Mouse (Mus musculus) thymus, adult 18-20 months (tissue): Measurements from ENCODE around the gene Mpz.

Experiments used
- DNase-seq, 2 experiments: peaks; one replicate each; pipeline ENCODE4 v3.0.0; 2022; ENCODE audit warnings: mixed read lengths in 2 of 2

Gene Mpz

DNA sequence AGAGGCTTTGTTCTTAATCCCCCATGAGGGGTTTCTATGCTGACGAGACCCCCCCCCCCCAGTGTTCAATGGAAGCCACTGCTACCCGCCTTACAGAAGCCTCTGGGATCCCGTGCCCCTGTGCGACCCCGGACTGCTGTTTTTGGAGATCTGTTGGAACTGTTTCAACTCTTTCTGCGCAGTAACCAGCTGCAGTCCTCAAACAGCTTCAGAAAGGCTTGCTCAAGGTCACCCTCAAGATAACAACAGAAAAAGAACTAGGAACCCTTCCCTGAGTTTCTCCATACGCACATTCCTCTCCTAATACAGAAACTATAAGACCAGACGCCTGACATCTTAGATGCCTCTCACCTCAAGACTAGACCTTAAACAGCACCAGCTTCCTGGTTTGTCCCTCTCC lies 38.5 kb downstream of the Mpz start:
- no peak for DNase-seq

- DNase-seq, result no peak
These were observed 39.1 kb downstream of the Mpz start for GRCm38 (mm10) chr1:171189476-171190114.

- DNase-seq, result no peak
These were observed 40.3 kb downstream of the Mpz start for GRCm38 (mm10) chr1:171190832-171191231.

DNA sequence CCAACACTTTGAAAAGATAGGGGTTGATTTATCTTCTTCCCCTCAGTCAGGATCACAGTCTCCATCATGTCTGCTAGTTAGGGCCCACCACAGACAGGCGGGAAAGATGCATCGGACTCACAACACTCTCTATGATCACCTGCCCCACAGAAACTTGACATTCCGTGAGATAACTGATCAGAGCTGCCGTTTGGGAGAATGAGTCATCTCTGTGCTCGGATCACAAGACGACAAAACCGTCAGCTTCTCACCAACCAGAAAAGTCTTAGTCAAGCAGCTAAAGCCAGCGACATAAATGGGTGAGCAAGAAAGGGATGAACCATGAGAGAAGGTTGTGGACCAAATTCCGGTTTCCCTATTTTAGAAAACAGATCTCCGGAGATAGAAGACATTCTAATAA lies 41.8 kb downstream of the Mpz start:
- no peak for DNase-seq

DNA sequence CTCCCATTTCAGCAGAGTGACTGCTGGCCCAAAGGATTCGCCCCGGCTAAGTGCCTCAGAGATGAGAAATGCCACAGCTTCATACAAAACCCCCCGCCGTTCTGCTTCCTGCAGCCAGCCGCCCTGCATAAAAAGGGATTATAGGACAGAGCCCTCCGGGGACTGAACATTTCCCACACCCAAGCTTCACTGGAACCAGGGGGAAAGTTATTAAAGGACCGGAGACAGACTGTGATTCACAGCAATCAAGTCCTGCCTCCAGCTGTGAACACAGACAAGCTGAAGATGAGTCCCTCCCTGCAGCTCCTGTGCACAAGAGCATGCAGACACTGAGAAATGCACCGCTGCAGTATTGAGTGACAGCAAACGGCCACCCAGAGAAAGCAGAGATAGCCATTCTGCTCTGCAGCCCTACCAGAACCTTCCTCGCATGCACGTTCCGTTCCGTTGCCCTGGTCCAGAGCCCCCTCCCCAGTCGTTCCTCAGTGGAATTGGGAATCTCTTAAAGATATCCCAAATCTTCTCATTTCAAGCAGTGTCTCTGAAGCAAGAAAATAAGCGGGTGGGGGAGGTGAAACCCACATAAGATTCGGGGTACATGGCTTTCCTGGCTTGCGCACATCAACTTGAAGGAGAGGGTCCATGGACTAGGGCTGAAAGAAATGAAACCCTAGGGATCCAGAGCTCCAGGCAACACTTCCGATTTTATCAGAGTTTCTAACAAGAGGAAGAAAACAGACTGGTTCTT lies 42.8 kb downstream of the Mpz start:
- no peak for DNase-seq

- no peak for DNase-seq
These were observed 43.7 kb downstream of the Mpz start for GRCm38 (mm10) chr1:171193911-171194830.

DNA sequence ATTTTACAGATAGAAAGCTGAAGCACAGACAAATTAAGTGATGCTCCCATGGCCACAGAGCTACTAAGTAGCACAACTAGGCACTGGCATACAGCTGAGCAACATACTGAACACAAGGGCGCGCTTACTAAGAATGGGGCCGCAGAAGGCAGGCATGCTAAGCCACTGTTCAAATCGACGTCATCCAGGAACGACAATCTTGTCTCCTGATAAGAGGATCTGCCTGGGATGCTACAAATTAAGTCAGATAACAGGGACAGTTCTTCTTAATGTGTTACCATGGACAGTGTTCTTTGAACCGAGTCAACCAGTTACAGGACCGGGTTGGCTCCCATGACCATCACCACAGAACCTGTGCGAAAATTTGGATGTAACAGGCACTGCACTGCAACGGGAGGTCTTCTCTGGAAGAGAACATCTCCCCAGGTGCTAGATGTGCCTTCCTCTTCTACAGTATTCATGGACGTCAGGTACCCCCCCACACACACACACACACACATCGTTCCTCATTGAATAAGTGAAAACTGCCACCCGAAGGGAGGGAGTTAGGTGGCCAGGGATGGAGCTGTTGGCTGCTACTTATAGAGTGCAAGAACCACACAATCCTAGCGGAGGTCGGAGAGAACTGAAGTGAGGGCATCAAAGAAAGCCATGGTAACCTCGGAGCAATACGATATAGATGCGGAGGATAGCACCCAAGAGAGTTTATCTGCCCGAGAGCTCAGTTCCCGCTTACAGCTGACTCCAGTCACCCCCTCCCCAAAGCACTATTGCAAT lies 44.7 kb downstream of the Mpz start:
- DNase-seq, result no peak

DNA sequence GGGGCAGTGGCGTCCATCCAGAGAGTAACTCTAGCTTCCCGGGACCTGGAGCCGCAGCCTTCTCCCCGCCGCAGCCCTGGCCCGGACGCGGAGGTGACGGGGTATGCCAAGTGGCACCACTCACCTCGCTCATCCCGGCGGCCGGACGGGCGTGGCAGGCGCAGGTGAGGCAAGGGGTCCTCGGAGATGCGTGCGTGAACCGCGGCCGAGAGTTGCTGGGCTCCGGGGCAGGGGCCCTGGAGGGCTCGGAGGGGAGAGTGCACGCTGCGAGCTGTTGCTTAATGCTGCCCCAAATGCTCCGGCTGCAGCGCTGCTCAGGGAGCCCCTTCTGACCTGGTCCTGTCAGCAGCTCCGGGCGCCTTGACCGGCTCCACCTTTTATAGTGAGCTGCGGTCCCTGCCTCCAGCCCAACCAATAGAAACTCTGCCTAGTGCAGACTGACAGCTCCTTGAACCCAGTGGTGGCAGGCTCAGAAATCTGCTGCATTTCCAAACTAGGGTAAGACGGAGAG lies 45.4 kb downstream of the Mpz start, which contains the start of gene Pcp4l1:
TSS of gene Pcp4l1 (minus strand) at position 382 of the 511 bp plus-strand sequence.
- no peak for DNase-seq

DNA sequence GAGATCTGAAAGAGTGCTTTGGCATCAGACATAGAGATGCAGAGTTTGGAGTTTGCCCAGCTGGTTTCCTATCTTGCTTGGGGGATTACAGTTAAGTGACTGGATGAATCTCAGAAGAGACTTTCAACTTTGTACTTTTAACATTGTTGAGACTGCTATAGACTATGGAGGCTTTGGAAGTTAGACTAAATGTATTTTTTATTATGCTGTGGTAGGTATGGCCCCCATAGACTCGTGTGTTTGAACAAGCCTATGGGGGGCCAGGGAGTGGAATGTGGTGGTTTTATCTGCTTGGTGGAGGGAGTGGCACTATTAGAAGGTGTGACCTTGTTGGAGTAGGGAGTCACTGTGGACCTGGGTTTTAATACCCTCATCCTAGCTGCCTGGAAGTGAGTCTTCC lies 49.0 kb downstream of the Mpz start:
- DNase-seq, result no peak

- no peak for DNase-seq
These were observed 50.3 kb downstream of the Mpz start for GRCm38 (mm10) chr1:171200769-171201168.

GRCm38 (mm10) chr1:171203471-171204248 lies 53.1 kb downstream of the Mpz start:
- no peak for DNase-seq

- DNase-seq, result no peak
These were observed 53.7 kb downstream of the Mpz start for GRCm38 (mm10) chr1:171204249-171204644.

DNA sequence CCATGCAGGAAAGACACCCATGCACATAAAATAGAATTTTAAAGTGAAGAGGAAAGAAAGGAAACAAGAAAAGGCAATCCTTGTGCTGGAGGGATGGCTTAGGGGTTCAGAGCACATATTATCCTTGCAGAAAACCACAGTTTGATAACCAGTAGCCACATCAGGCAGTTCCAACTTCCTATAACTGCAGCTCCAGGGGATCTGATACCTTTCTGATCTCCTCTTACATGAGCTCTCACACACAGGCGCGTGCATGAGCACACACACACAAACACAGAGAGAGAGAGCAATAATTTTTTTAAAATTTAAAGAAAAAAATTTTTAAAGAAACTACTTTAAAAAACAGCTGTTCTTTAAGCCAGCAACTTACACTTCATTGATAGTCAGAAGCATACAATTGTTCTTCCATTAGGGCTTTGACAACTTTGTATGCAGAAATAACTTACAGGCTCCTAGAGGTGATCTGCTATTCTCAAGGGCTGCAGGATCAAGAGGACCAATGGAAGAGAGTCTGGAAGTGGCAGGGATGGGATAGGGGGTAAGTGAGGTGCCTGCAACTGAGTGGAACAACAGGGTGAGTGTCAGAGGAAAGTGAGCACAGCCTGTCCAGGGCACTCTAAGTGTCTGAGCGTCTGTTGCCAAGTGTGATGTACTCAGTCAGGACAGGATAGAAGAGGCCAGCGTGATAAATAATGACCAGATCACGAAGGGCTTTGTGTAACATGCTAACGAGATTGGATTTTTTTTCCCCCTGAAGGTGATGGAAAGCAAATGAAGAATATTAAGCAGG lies 55.4 kb downstream of the Mpz start:
- no peak for DNase-seq

GRCm38 (mm10) chr1:171209409-171209808 lies 58.9 kb downstream of the Mpz start:
- DNase-seq, result no peak
